Mouse (Mus musculus) E14TG2a.4 (cell line): ENCODE measurements at regions not wholly inside any gene's neighbourhood (a gene's known extent, or its start where the extent isn't known, plus 50 kb on each side); places are given as distances from the start of the nearest gene placed in this dataset.

Source experiments
- CTCF ChIP-seq: conservative IDR thresholded peaks from 2 replicates; pipeline ENCODE4 v1.5.1; 2014; ENCODE audit warnings: low read length
- POU5F1 ChIP-seq: IDR thresholded peaks from 2 replicates; pipeline ENCODE4 v1.6.1; 2014; ENCODE audit warnings: low read length, borderline replicate concordance

GRCm38 (mm10) chr13:29040331-29040730, 86.8 kb upstream of the Sox4 start:
- TF ChIP-seq CTCF, result no peak
- TF ChIP-seq POU5F1, result no peak
